Mouse (Mus musculus) midbrain, embryonic 12.5 days (tissue): ENCODE data around the gene Twnk. TPM values are rescaled to one million over a fixed set of nuclear protein-coding genes. Genes with fewer than 3 reads are reported as not detected.
A peak's percentile ranks its signal among the peaks of the same experiment; 100 is the strongest.

Experiments used
- ATAC-seq: fragments of 200-750 bp; cut with Nextera tagmentation; 2 replicates; pipeline ENCODE4 v1.8.0; 2017; ENCODE audit warnings: low read depth, moderate TSS enrichment, moderate library complexity; ENCODE audit not compliant: low FRiP score
- H3K27ac ChIP-seq: fragments of 300-500 bp; sonication (generic); replicated peaks from 2 replicates; pipeline ENCODE4 v1.5.1; 2016; ENCODE audit warnings: mild to moderate bottlenecking
- H3K27me3 ChIP-seq: fragments of 300-500 bp; sonication (generic); 2 replicates; pipeline ENCODE4 v1.6.1; 2016; ENCODE audit warnings: mild to moderate bottlenecking
- H3K36me3 ChIP-seq: fragments of 300-500 bp; sonication (generic); 2 replicates; pipeline ENCODE4 v1.6.1; 2016
- H3K4me1 ChIP-seq: fragments of 300-500 bp; sonication (generic); 2 replicates; pipeline ENCODE4 v1.6.1; 2016
- H3K4me2 ChIP-seq: fragments of 300-500 bp; sonication (generic); replicated peaks from 2 replicates; pipeline ENCODE4 v1.6.1; 2016; ENCODE audit warnings: mild to moderate bottlenecking, moderate library complexity
- H3K4me3 ChIP-seq: fragments of 300-500 bp; sonication (generic); 2 replicates; pipeline ENCODE4 v1.5.1; 2016; ENCODE audit warnings: mild to moderate bottlenecking
- H3K9ac ChIP-seq: fragments of 300-500 bp; sonication (generic); replicated peaks from 2 replicates; pipeline ENCODE4 v1.6.1; 2016; ENCODE audit warnings: mild to moderate bottlenecking, moderate library complexity
- H3K9me3 ChIP-seq: fragments of 300-500 bp; sonication (generic); 2 replicates; pipeline ENCODE4 v1.6.1; 2016; ENCODE audit warnings: mild to moderate bottlenecking
- WGBS: fragments of 180-500 bp; shearing (Covaris S2); methylation state at CpG from one replicate; pipeline ENCODE4 v1.1.7; 2016; 5-methylcytosine and 5-hydroxymethylcytosine counted together
- polyA plus RNA-seq: library from polyadenylated mRNA; unstranded; fragments of >200 nt; fragmentation: Nextera tagmentation; extraction: Ambion mirVana; gene quantifications from 2 replicates; pipeline ENCODE4 v1.2.1, GENCODE M21; 2016

Gene Twnk
- polyA plus RNA-seq, 1 experiment from 2014 or later = 24.5 TPM

- H3K27ac ChIP-seq = peak overlapping the region; percentile 97
- no peaks in the 10 kb centered on the region for H3K27me3 ChIP-seq
- WGBS = 48% methylated on average over 7 of the region's 7 CpGs
- H3K4me1 ChIP-seq = peaks cover 24% of the 10 kb centered on the region
- ATAC-seq = no peak
- peak overlapping the region; percentile 78 for H3K4me2 ChIP-seq
- peak overlapping the region; percentile 60 for H3K9ac ChIP-seq
- peaks cover 13% of the 10 kb centered on the region; the same call in 1 of the 2 replicates for H3K36me3 ChIP-seq
- no peaks in the 10 kb centered on the region for H3K9me3 ChIP-seq
- H3K4me3 ChIP-seq = peak overlapping the region; percentile 56
Measured at GRCm38 (mm10) chr19:45057724-45058112, 52.3 kb downstream of the Twnk start.

GRCm38 (mm10) chr19:45058113-45058839, 52.8 kb downstream of the Twnk start:
- peak overlapping the region; percentile 56 for H3K4me3 ChIP-seq
- H3K27ac ChIP-seq = peak overlapping the region; percentile 97
- under 1% methylated on average over 34 of the region's 34 CpGs for WGBS
- ATAC-seq = peak; percentile 94
- H3K4me1 ChIP-seq = peaks cover 24% of the 10 kb centered on the region
- no peaks in the 10 kb centered on the region for H3K27me3 ChIP-seq
- peak overlapping the region; percentile 72 for H3K9ac ChIP-seq
- no peaks in the 10 kb centered on the region for H3K9me3 ChIP-seq
- peaks cover 11% of the 10 kb centered on the region; the same call in 1 of the 2 replicates for H3K36me3 ChIP-seq
- peak overlapping the region; percentile 78 for H3K4me2 ChIP-seq

GRCm38 (mm10) chr19:45058841-45059240, 53.4 kb downstream of the Twnk start:
- 0 out of 2 replicates have a peak, but pooled peaks have one; percentile 0 for ATAC-seq
- peak overlapping the region; percentile 72 for H3K9ac ChIP-seq
- H3K27me3 ChIP-seq = 0 out of 2 replicates have a peak, but pooled peaks cover 2% of the 10 kb centered on the region
- peaks cover 8% of the 10 kb centered on the region; the same call in 1 of the 2 replicates for H3K36me3 ChIP-seq
- no peaks in the 10 kb centered on the region for H3K9me3 ChIP-seq
- peak overlapping the region; percentile 56 for H3K4me3 ChIP-seq
- peak overlapping the region; percentile 97 for H3K27ac ChIP-seq
- peak overlapping the region; percentile 78 for H3K4me2 ChIP-seq
- WGBS = under 1% methylated on average over 14 of the region's 14 CpGs
- H3K4me1 ChIP-seq = peaks cover 26% of the 10 kb centered on the region

Other genes starting within 250 kb of the Twnk start
- gene Pax2, start 249.6 kb upstream of the Twnk start, polyA plus RNA-seq = 0.32 and 0.33 TPM in 2 replicates
- gene Slf2, start 74.5 kb upstream of the Twnk start, polyA plus RNA-seq = 40.7 and 42.9 TPM in 2 replicates
- 8.8 TPM in 2 replicates for gene Sema4g, start 16.6 kb upstream of the Twnk start, polyA plus RNA-seq
- 70.3 and 78.7 TPM in 2 replicates for gene Mrpl43, start 779 bp downstream of the Twnk start, polyA plus RNA-seq
- gene Lzts2, start 8.8 kb downstream of the Twnk start, polyA plus RNA-seq = 69.5 and 70.3 TPM in 2 replicates
- 0.46 and 0.84 TPM in 2 replicates for gene Pdzd7, start 40.1 kb downstream of the Twnk start, polyA plus RNA-seq
- 32.1 and 32.6 TPM in 2 replicates for gene Sfxn3, start 41.8 kb downstream of the Twnk start, polyA plus RNA-seq
- gene Kazald1, start 69.6 kb downstream of the Twnk start, polyA plus RNA-seq = 0.71 and 0.97 TPM in 2 replicates
- gene Tlx1, start 145.0 kb downstream of the Twnk start, polyA plus RNA-seq = 0.48 and 0.75 TPM in 2 replicates
- 0.06 and 0.12 TPM in 2 replicates for gene Lbx1, start 230.1 kb downstream of the Twnk start, polyA plus RNA-seq